Mouse (Mus musculus) forebrain, embryonic 11.5 days (tissue): ENCODE measurements around the gene Sds. TPM values are rescaled to one million over a fixed set of nuclear protein-coding genes. Genes with fewer than 3 reads are reported as not detected.
"Not testable (repeated sequence)": the region's sequence is repeated elsewhere in the genome, so short reads cannot be mapped to it uniquely, and the experiment has no call there.

Source experiments
- ATAC-seq: fragments of 200-750 bp; cut with Nextera tagmentation; replicated peaks from 2 replicates; pipeline ENCODE4 v1.8.0; 2017; ENCODE audit warnings: moderate TSS enrichment; ENCODE audit not compliant: low FRiP score
- DNase-seq: peaks from one replicate; pipeline ENCODE4 v3.0.0-alpha.2; 2017; ENCODE audit warnings: low spot score
- H3K27ac ChIP-seq: fragments of 300-500 bp; sonication (generic); 2 replicates; pipeline ENCODE4 v1.5.1; 2014; ENCODE audit warnings: low read depth, low read length
- H3K27me3 ChIP-seq: fragments of 300-500 bp; sonication (generic); 2 replicates; pipeline ENCODE4 v1.6.1; 2014; ENCODE audit warnings: mild to moderate bottlenecking, low read length, mixed read lengths; ENCODE audit not compliant: control insufficient read depth, insufficient read depth
- H3K36me3 ChIP-seq: fragments of 300-500 bp; sonication (generic); 2 replicates; pipeline ENCODE4 v1.6.1; 2014; ENCODE audit warnings: mild to moderate bottlenecking, low read length, moderate library complexity, mixed read lengths; ENCODE audit not compliant: control insufficient read depth, insufficient read depth
- H3K4me1 ChIP-seq: fragments of 300-500 bp; sonication (generic); replicated peaks from 2 replicates; pipeline ENCODE4 v1.6.1; 2014; ENCODE audit warnings: low read length, mixed read lengths; ENCODE audit not compliant: control insufficient read depth, insufficient read depth
- H3K4me2 ChIP-seq: fragments of 300-500 bp; sonication (generic); 2 replicates; pipeline ENCODE4 v1.6.1; 2014; ENCODE audit warnings: low read depth, mild to moderate bottlenecking, low read length, moderate library complexity, mixed read lengths; ENCODE audit not compliant: severe bottlenecking
- H3K4me3 ChIP-seq: fragments of 300-500 bp; sonication (generic); 2 replicates; pipeline ENCODE4 v1.5.1; 2014; ENCODE audit warnings: low read depth, low read length
- H3K9ac ChIP-seq: fragments of 300-500 bp; sonication (generic); 2 replicates; pipeline ENCODE4 v1.6.1; 2014; ENCODE audit warnings: low read length
- H3K9me3 ChIP-seq: fragments of 300-500 bp; sonication (generic); 2 replicates; pipeline ENCODE4 v1.6.1; 2016; ENCODE audit warnings: low read length, mixed read lengths; ENCODE audit not compliant: control insufficient read depth
- WGBS: fragments of 180-500 bp; shearing (Covaris S2); extraction: QIAGEN DNeasy Blood & Tissue Kit; methylation state at CpG from one replicate; pipeline ENCODE4 v1.1.7; 2014; 5-methylcytosine and 5-hydroxymethylcytosine counted together
- polyA plus RNA-seq: library from polyadenylated mRNA; unstranded; fragments of >200 nt; fragmentation: Nextera tagmentation; extraction: Ambion mirVana; gene quantifications from 2 replicates; pipeline ENCODE4 v1.2.1, GENCODE M21; 2014

Gene Sds
- polyA plus RNA-seq, 1 experiment from 2014 or later = not detected

GRCm38 (mm10) chr5:120490679-120491192 is 14.4 kb downstream of the Sds start:
- no peak for DNase-seq
- Histone ChIP-seq H3K4me3 (no peak overlapping the region), H3K9me3 (no peaks in the 10 kb centered on the region), H3K36me3 (no peaks in the 10 kb centered on the region; the same call in 1 of the 2 replicates), H3K4me2 (no peak overlapping the region), H3K9ac (no peak overlapping the region), H3K27ac (no peak overlapping the region), H3K4me1 (no peaks in the 10 kb centered on the region), H3K27me3 (no peaks in the 10 kb centered on the region)
- 93% methylated on average over 8 of the region's 8 CpGs for WGBS
- ATAC-seq = no peak

- H3K9ac ChIP-seq = no peak overlapping the region
- H3K4me2 ChIP-seq = no peak overlapping the region
- H3K27me3 ChIP-seq = no peaks in the 10 kb centered on the region
- H3K4me3 ChIP-seq = no peak overlapping the region
- no peaks in the 10 kb centered on the region for H3K36me3 ChIP-seq
- no peaks in the 10 kb centered on the region for H3K9me3 ChIP-seq
- H3K4me1 ChIP-seq = no peaks in the 10 kb centered on the region
- peak; percentile 75 for DNase-seq
- 62% methylated on average over 11 of the region's 11 CpGs for WGBS
- no peak overlapping the region for H3K27ac ChIP-seq
- ATAC-seq = no peak
These were observed 16.1 kb downstream of the Sds start for GRCm38 (mm10) chr5:120492437-120492836.

- Histone ChIP-seq H3K4me2 (no peak overlapping the region), H3K4me3 (no peak overlapping the region), H3K27me3 (no peaks in the 10 kb centered on the region), H3K36me3 (no peaks in the 10 kb centered on the region), H3K9ac (no peak overlapping the region), H3K27ac (no peak overlapping the region), H3K9me3 (no peaks in the 10 kb centered on the region), H3K4me1 (no peaks in the 10 kb centered on the region)
- WGBS = 89% methylated on average over 6 of the region's 6 CpGs
- no peak for DNase-seq
- no peak for ATAC-seq
These were observed 17.1 kb downstream of the Sds start for GRCm38 (mm10) chr5:120493440-120493839.

- no peaks in the 10 kb centered on the region for H3K9me3 ChIP-seq
- H3K27ac ChIP-seq = no peak overlapping the region
- no peaks in the 10 kb centered on the region for H3K36me3 ChIP-seq
- no peak overlapping the region for H3K4me3 ChIP-seq
- no peak overlapping the region for H3K4me2 ChIP-seq
- 90% methylated on average over 9 of the region's 9 CpGs for WGBS
- no peaks in the 10 kb centered on the region for H3K4me1 ChIP-seq
- H3K27me3 ChIP-seq = no peaks in the 10 kb centered on the region
- ATAC-seq = no peak
- no peak overlapping the region for H3K9ac ChIP-seq
- DNase-seq = no peak
These were observed 17.6 kb downstream of the Sds start for GRCm38 (mm10) chr5:120493873-120494395.

GRCm38 (mm10) chr5:120495064-120495702 is 18.9 kb downstream of the Sds start:
- H3K27me3 ChIP-seq = no peaks in the 10 kb centered on the region
- H3K27ac ChIP-seq = no peak overlapping the region
- no peak overlapping the region for H3K4me2 ChIP-seq
- H3K9me3 ChIP-seq = no peaks in the 10 kb centered on the region
- no peak for DNase-seq
- H3K4me3 ChIP-seq = no peak overlapping the region
- H3K36me3 ChIP-seq = no peaks in the 10 kb centered on the region
- 81% methylated on average over 10 of the region's 10 CpGs for WGBS
- no peak for ATAC-seq
- H3K9ac ChIP-seq = no peak overlapping the region
- H3K4me1 ChIP-seq = no peaks in the 10 kb centered on the region

GRCm38 (mm10) chr5:120495703-120496226 is 19.4 kb downstream of the Sds start:
- no peak overlapping the region for H3K4me2 ChIP-seq
- no peaks in the 10 kb centered on the region for H3K36me3 ChIP-seq
- no peak for DNase-seq
- H3K27ac ChIP-seq = no peak overlapping the region
- H3K27me3 ChIP-seq = no peaks in the 10 kb centered on the region
- no peak overlapping the region for H3K4me3 ChIP-seq
- H3K9ac ChIP-seq = no peak overlapping the region
- no peaks in the 10 kb centered on the region for H3K4me1 ChIP-seq
- no peaks in the 10 kb centered on the region for H3K9me3 ChIP-seq
- 89% methylated on average over 13 of the region's 13 CpGs for WGBS
- ATAC-seq = no peak

GRCm38 (mm10) chr5:120497071-120497470 is 20.7 kb downstream of the Sds start:
- Histone ChIP-seq H3K36me3 (no peaks in the 10 kb centered on the region), H3K4me3 (no peak overlapping the region), H3K27me3 (no peaks in the 10 kb centered on the region), H3K9ac (no peak overlapping the region), H3K4me1 (no peaks in the 10 kb centered on the region), H3K4me2 (no peak overlapping the region), H3K27ac (no peak overlapping the region), H3K9me3 (no peaks in the 10 kb centered on the region)
- 95% methylated on average over 3 of the region's 3 CpGs for WGBS
- no peak for DNase-seq
- no peak for ATAC-seq

GRCm38 (mm10) chr5:120499202-120499601 is 22.9 kb downstream of the Sds start:
- H3K4me3 ChIP-seq = no peak overlapping the region
- no peaks in the 10 kb centered on the region for H3K27me3 ChIP-seq
- H3K9ac ChIP-seq = no peak overlapping the region
- H3K36me3 ChIP-seq = no peaks in the 10 kb centered on the region
- no peak overlapping the region for H3K4me2 ChIP-seq
- peaks cover 5% of the 10 kb centered on the region; the same call in 1 of the 2 replicates for H3K4me1 ChIP-seq
- ATAC-seq = no peak
- no peak for DNase-seq
- 77% methylated on average over 4 of the region's 4 CpGs for WGBS
- H3K9me3 ChIP-seq = no peaks in the 10 kb centered on the region
- H3K27ac ChIP-seq = no peak overlapping the region

- not testable (repeated sequence) for H3K9me3 ChIP-seq, ATAC-seq, DNase-seq, H3K27me3 ChIP-seq, H3K27ac ChIP-seq, H3K36me3 ChIP-seq, H3K9ac ChIP-seq, H3K4me1 ChIP-seq, H3K4me2 ChIP-seq, H3K4me3 ChIP-seq
- WGBS = 87% methylated on average over 9 of the region's 9 CpGs
These were observed 24.3 kb downstream of the Sds start for GRCm38 (mm10) chr5:120500609-120501008.
